Mouse (Mus musculus): ENCODE results near the gene Nod1. TPM values are rescaled to one million over a fixed set of nuclear protein-coding genes. Genes with fewer than 3 reads are reported as not detected.

Gene Nod1
- total RNA-seq, 2 experiments from 2014 or later: 2.6 to 4.3 TPM

DNA sequence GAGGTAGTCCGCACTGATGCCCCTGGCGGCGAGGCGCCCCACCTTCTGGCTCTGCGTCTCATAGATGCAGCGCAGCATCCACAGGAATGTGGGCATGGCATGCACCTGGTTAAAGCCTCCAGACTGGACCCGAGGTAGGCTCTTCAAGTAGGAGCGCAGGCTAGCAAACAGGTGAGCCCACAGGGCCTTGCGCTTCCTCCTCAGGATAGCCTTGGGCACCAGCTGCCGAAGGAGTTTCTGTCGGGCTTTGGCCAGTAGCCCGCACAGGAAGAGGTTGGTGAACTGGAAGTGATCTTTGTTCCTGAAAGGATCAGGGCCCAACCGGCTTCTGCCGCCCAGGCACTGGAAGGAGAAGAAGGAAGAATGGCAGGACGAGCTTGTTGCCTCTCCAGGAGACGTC is 29.1 kb downstream of the Nod1 start:
- no peak for DNase-seq (ENCODE audit: low spot score in 2 of 2)

DNA sequence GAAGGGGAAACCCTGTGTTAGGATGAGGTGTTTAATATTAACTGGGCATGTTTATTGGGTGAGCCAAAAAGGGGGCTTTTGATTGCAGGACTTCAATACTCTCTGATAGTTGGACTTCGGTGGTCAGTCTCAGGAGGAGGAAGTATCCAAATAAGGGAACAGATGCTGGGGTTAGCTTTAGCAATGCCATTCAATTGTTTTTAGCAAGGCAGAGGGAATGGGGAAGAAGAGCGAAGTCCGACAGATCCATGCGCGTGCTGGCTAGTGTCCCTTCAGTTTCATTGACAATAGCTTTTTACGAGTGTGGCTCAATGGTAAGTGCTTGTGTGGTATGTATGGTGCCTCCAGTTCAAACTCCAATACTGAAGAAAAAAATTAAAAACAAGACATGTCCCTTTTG is 31.3 kb downstream of the Nod1 start:
- no peak for DNase-seq (ENCODE audit: low spot score in 2 of 2)

DNA sequence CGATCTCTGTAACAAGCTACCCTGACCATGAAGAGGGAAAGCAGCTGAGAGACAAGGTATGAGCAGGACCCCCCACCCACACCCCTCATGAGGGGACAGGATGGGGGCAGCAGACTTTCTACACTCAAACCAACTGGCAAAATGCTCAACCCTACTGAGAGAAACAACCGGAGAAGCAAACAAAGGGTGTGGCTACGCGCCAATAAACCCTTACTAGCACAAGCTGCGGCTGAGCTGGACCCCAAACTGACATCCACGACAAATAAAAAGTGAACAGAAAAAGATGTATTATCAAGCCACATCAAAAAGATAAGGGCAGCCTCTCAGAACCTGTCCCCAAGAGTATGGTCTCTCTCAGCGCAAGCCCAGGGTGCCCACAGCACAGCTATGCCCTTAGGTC is 32.3 kb downstream of the Nod1 start:
- no peak for DNase-seq (ENCODE audit: low spot score in 2 of 2)

DNA sequence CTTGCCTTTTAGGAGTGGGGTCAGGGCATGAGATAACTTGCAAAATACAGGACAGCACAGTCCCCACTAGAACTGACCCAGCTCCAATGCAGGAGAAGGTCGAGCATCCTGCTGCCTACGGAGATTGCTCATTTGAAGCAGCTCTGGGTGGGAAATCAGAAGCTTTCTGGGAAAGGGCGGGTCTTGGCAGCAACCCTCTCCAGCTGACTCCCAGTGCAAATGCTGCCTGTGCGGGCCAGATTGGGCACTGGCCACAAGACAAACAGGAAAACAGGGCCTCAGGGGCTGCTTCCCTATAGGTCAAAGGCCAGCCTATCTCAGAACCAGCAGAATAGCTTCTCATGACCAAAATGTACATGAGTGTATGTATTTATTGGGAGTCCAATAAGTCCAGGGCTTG is 32.8 kb downstream of the Nod1 start:
- no peak for DNase-seq (ENCODE audit: low spot score in 2 of 2)

DNA sequence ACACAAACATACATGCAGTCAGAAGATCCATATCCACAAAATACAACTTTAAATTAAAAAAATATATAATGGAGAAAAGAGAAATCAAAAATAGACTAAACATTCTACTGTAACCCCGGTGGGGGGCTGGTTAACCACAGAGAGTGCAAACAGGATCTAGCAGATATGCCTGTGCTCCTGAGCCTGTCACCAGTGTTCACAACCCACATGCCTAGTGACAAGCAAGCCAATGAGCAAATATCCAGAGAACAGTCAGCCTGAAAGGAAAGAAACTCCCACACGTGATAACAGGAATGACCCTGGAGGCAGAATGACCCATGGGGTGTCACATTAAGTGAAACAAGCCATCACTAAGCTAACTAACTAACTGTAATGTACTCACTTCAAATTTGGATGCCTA is 35.9 kb downstream of the Nod1 start:
- DNase-seq (ENCODE audit: low spot score in 2 of 2): no peak

DNA sequence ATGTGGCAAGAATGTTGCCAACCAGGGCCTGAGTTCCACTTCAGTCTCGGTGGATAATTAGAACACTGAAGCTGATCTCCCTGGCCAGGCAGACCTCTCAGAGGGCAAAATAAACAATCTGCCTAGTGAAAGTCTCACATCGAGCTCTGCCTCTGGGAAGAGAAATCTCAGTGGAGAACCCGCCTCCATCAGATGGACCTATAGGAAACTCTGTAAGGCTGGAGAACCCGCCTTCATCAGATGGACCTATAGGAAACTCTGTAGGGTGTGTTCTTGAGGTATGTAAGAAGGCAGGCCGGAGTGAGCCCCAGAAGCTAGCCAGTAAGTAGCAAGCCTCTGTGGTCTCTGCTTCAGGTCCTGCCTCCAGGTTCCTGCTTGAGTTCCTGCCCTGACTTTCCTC is 37.5 kb downstream of the Nod1 start:
- DNase-seq (ENCODE audit: low spot score in 2 of 2): no peak

DNA sequence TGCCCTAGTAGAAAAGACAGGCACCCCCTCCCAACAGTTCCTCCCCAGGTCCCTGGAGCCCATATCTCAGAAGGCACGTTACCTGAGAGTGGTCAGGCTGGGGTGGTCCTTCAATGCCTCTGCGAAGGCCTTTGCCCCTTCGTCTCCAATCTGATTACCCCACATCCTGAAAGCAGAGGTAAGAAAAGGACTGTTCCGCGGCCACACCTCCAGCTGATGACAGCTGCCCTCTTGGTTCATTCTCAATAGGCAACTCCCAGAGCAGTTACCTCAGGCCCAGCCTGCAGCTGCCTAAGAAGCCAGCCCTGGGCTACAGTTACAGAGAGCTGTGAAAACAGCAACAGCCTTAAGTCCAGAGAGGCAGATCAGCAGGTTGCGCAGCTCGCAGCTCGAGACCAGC is 38.1 kb downstream of the Nod1 start:
- no peak for DNase-seq (ENCODE audit: low spot score in 2 of 2)

DNA sequence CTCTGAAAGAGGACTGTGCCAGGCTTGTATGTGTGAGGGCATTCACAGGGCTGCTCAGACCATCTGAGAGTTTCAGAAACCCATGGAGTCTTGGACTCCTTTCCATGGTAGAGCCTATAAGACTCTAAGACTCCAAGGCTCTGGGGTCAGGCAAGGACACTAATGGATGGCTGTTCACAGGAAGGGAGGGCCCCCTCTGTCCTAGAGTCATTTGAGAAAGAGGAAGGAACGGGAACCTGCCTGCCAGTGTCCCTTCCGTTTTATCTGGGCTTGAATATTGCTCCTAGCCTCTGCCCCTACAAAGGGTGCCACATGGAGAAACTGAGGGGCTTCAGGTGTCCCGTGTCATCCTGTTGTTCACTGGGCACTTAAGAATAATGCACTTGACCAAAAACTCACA is 38.5 kb downstream of the Nod1 start:
- no peak for DNase-seq (ENCODE audit: low spot score in 2 of 2)

DNA sequence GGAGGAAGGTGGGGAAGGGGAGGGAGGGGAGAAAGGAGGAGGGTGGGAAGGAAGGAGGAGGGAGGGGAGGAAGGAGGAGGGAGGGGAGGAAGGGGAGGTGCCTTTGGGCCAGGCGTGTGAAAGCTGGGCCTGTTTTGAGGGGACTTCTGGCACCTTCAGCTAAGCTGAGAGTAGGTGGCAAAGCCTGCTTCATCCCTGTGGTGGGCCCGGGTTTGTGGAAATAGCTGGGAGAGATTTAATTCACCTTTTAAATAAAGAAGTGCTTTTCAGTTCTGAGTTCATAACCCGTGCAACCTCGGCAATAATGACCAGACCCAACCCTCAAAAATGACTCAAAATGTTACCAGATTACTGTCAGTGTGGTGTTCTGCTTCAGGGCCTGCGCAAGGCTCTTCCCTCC is 39.2 kb downstream of the Nod1 start:
- DNase-seq (ENCODE audit: low spot score in 2 of 2): no peak

DNA sequence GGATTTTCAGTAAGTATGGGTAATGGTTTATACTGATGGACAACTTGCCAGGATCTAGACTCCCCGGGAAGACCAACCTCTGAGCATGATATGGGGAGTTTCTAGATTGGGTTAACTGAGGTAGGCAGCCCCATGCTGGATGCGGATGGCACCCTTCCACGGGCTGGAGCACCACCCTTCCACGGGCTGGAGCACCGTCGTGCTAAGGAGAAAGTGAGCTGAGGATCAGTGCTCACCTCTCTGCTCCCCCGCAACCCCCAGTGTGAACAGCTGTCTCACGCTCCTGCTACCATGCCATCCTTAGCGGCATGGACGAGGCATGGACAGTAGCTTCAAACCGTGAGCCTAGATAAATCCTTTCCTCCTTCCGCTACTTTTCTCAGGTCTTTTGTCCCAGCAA is 39.9 kb downstream of the Nod1 start:
- no peak for DNase-seq (ENCODE audit: low spot score in 2 of 2)

DNA sequence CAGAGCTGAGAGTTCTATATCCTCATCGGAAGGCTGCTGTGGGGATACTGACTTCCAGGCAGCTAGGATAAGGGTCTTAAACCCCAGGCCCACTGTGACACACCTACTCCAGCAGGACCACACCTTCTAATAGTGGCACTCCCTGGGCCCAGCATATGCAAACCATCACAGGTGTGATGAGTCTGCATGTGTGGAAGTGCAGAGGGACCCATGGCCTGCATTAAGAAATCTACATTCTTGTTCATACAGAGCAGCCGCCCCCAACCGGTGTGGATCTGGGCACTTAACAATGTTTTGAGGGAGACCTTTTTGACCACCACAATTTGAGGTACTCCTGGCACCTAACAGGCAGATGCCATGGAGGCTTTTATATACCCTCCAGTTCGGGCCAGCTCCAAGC is 40.8 kb downstream of the Nod1 start:
- no peak for DNase-seq (ENCODE audit: low spot score in 2 of 2)

DNA sequence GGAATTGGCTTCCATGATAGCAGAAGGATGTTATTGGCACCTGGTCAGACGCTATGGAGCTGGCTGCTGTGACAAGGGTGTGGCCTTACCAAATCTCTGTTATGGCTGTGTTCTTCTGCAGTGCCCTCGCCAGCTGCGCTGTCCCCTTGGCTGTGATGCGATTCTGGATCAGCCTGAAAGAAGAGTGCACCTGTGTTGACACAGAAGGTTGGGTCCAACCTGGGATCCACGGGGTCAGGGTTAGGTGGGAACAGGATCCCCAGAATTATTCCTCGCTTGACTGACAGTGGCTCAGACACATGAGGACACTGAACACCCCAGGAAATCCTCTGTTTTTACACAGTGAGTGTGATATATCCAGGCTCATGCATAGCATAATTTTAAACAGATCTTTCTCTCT is 44.5 kb downstream of the Nod1 start:
- DNase-seq (ENCODE audit: low spot score in 2 of 2): no peak

DNA sequence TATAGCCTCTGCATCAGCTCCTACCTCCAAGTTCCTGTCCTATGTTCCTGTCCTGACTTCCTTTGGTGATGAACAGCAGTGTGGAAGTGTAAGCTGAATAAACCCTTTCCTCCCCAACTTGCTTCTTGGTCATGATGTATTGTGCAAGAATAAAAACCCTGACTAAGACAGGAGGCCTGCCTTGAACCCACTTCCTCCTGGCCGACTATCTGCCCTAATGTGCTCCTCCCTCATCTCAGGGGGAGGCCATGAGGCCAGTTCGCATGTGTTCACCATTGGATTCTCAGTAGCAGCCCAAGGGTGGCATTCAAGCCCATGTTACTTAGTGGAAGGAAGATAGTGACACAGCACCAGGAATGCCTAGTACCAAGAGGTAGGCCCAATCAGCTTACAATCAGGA is 45.5 kb downstream of the Nod1 start:
- no peak for DNase-seq (ENCODE audit: low spot score in 2 of 2)

DNA sequence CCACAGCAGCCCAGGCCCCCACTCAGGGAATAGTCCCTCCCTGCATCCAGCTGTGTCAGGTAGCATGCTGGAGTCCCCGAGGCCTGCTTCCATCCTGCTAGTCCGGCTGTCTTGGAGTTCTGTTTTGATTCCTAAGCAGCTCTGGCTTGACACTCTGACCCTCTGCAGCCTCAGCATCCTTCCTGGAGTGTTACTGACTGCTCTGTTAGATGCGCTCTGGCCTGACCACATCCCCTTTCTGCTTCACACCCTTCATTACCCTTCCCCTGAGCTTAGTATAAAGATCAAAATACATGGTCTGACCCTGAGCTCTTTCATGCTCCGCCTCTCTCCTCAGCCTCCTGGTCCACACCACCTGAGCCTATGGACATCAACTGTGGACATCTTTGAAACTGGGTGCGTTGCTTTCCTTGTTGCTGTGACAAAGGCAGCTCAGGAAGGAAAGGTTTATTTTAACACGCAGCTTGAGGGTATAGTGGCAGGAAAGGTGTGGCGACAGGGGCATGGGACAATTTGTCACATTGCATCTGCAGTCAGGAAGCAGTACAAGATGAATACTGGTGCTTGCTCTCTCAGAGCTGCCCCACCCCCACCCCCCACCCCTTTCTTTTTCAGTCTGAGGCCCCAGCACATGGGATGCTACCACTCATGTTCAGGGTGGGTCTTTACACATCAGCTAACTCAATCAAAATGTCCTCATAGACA is 46.5 kb downstream of the Nod1 start:
- no peak for DNase-seq (ENCODE audit: low spot score in 2 of 2)

DNA sequence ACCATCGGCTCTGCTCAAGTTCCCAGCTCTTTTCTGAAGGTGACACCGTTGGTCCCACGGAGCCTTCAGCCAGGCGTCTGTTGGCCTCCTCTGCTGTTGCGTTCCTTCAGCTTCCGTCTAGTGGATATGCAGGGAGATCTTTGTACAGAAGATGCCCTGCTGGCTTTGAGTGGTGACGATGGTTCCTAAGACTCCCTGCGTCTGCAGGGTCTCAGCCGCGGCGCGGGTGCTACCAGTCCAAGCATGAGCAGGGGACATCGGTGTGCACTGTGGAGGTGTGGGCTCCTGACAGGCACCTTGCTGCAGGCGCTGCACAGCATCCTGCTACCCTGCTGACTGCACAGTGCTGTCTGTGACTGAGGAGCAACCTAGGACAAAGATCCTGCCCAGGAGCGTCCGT is 47.9 kb downstream of the Nod1 start:
- no peak for DNase-seq (ENCODE audit: low spot score in 2 of 2)

DNA sequence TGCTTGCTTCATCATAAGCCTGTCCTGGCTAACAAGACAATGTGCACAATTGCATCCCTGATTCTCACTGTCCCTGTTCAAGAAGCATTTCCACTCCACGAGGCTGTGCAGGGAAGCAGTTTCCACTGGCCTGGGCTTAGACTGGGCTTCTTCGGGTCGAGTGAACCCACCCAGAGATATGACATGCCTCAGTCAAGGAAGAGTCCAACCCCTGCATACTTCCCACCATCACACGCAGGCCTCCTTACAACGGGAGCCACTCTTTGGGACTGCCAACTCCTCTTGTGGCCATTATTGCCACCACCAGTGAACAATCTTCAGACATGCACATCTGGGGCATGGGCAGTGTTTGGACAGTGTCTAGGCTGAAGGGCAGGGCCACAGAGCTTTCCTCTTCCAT is 53.9 kb downstream of the Nod1 start:
- no peak for DNase-seq (ENCODE audit: low spot score in 2 of 2)

DNA sequence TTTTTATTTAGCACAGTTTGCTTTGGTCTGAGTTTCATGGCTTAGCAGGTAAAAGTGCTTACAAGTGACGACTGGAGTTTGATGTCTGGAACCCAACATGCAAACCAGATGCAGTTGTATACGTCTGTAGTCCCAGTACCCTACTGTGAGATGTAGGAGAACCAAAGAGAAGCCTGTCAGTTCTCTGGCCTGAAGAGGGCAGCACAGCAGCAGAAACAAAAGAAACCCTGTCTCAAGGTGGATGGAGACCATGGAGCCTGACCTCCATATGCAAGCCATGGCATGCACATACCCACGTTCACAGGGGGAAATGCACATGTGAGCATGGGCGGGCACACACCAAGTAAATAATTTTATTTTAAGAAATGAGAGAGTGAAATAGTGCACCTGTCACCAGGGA is 54.9 kb downstream of the Nod1 start:
- DNase-seq (ENCODE audit: low spot score in 2 of 2): peak; percentile 31 to 45

DNA sequence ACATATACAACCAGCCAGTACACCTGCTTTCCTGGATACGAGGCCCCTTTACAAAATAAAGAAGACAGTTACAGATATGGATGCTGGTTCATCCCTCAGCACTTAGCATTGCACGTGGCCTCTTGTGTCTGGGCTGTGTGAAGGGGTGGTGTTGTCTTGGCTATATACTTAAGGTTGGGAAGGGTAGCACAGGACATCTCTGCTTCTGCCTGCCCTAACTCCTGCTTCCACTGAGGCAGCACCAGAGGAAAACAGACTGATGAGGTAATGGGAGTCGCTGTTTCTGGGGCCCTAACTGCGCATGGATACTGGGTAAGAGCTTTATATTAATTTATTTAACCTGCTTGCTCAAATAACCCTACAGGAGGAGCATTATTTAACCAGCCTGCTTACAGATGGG is 55.5 kb downstream of the Nod1 start:
- no peak for DNase-seq (ENCODE audit: low spot score in 2 of 2)

DNA sequence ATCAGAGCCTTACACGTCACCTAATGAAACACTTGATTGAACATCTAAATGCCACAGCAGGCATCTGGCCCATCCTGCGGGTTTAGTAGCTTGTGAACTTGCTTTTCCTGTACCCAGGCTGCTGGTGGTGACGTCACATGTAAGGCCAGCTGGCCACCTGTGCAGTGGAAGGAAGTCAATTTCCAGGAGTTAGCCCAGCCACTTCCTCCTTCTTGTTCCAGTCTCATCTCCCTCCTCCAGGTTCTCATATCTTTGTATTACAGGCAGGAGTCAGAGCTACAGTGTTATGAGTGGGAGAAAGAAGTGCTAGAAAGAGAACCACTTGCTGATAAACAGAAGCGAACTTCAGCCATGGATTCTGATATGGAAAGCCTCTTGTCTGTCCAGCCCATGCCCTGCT is 56.2 kb downstream of the Nod1 start:
- no peak for DNase-seq (ENCODE audit: low spot score in 2 of 2)

DNA sequence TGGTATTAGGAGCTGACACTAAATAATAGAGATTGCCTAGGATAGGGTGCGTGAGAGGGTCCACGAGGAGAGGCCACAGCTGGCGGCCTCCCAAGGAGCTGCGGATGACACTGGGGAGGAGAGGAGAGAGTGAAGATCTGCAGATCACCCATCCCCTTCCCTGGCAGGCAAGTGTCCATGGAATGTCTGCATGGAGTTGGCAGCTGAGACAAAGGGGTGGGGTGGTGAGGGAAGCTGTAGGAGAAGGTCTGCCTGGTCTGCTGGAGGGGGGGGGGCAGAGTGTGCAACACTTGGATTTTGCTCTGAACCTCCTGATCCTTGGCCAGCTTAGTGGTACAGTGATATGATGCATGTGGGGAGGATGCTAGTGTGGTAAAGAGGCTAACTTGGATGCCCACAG is 57.4 kb downstream of the Nod1 start:
- no peak for DNase-seq (ENCODE audit: low spot score in 2 of 2)

DNA sequence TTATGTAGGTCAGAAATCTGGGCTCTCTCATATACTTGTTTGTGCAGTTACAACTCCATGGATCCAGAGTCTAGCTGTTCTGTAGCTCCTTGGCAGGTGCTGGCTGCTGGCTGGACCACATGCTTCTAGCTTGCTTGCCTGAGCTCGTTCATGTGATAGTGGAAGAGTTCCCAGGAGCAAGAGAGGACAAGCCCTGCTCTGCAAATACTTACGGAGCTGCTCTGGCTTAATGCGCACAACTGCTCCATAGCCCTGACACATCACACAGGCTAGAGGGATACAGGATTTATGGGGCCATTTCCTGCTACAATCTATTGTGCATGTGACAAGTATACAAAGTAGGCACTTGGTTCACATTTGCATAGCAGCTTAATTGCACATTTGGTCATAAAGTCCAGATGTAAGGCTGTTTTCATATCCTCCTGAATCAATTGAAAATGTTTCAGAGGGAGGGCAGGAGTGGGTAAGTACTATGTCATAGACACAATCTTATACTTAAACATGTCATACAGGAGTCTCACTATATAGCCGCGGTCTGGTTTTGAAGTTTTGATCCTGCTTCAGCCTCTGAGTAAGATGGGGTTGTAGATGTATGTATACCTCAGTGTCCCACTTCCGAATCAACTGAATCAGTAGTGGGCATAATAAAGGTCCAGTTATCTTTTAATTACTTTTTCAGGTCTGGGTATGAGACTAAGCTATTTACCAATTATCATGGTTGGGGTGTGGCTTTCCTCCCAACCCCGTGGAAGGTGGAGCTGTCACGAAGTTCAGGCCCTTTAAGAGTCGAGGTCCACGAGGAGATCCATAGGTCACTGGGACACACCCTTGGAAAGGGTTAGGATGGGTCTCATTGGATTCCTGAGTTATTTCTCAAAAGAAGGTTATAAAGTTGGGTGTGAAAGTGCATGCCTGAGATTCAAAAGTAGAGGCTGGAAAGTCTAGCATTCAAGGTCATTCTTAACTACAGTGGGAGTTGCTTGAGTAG is 66.1 kb downstream of the Nod1 start:
- no peak for DNase-seq (ENCODE audit: low spot score in 2 of 2)

DNA sequence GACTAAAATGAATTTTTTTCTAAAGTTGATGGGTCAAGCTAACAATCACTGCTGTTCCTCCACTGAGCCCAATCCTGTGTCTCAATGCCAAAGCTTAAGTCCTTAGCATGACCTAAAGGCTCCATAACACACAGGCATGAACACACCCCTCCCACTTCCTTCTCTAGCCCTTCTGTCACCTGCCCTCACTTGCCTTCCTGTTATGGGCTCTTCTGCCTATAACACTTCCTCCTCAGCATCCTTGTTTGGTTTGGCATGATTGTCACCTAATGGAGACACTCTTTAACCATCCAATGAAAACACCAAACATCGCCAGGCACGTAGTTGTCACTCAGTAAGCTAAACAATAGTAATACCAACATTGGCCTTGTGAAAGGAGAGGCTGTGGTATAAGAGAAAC is 69.9 kb downstream of the Nod1 start:
- DNase-seq (ENCODE audit: low spot score in 2 of 2): no peak

DNA sequence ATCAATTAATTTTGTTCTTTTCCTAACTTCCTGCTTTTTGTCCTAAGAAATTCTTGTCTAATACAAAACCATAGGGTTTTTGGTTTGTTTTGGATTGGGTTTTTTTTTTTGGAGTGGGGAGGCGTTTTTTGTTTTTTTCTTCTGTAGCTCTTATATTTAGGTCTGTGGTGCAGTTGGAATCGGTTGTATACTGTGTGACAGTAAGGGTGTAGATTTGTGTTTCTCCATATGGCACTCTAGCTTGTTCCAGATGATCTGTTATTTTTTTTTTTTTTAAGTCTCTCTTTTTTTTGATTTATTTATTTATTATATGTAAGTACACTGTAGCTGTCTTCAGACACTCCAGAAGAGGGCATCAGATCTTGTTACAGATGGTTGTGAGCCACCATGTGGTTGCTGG is 72.2 kb downstream of the Nod1 start:
- DNase-seq (ENCODE audit: low spot score in 2 of 2): no peak
